Mouse (Mus musculus) liver, postnatal 0 days (tissue): ENCODE data around the gene Gusb. TPM values are rescaled to one million over a fixed set of nuclear protein-coding genes. Genes with fewer than 3 reads are reported as not detected.

Source experiments
- ATAC-seq: fragments of 200-750 bp; cut with Nextera tagmentation; 2 replicates; pipeline ENCODE4 v1.8.0; 2017; ENCODE audit warnings: mild to moderate bottlenecking, moderate library complexity
- DNase-seq: peaks from one replicate; pipeline ENCODE4 v3.0.0-alpha.2; 2016
- H3K27ac ChIP-seq: fragments of 300-500 bp; sonication (generic); 2 replicates; pipeline ENCODE4 v1.5.1; 2014; ENCODE audit warnings: antibody characterized with exemption, moderate library complexity, mild to moderate bottlenecking, low read depth
- H3K27me3 ChIP-seq: fragments of 300-500 bp; sonication (generic); 2 replicates; pipeline ENCODE4 v1.6.1; 2014; ENCODE audit warnings: low read length, control low read depth, mixed read lengths; ENCODE audit not compliant: insufficient read depth
- H3K36me3 ChIP-seq: fragments of 300-500 bp; sonication (generic); replicated peaks from 2 replicates; pipeline ENCODE4 v1.6.1; 2014; ENCODE audit warnings: mild to moderate bottlenecking, control low read depth, low read length, moderate library complexity, mixed read lengths; ENCODE audit not compliant: insufficient read depth
- H3K4me1 ChIP-seq: fragments of 300-500 bp; sonication (generic); 2 replicates; pipeline ENCODE4 v1.6.1; 2014; ENCODE audit warnings: antibody characterized with exemption, mild to moderate bottlenecking, control low read depth; ENCODE audit not compliant: insufficient read depth
- H3K4me2 ChIP-seq: fragments of 300-500 bp; sonication (generic); 2 replicates; pipeline ENCODE4 v1.6.1; 2014; ENCODE audit warnings: low read depth, mild to moderate bottlenecking, low read length, moderate library complexity, mixed read lengths
- H3K4me3 ChIP-seq: fragments of 300-500 bp; sonication (generic); 2 replicates; pipeline ENCODE4 v1.5.1; 2014; ENCODE audit warnings: low read depth, low read length
- H3K9ac ChIP-seq: fragments of 300-500 bp; sonication (generic); replicated peaks from 2 replicates; pipeline ENCODE4 v1.6.1; 2014; ENCODE audit warnings: mild to moderate bottlenecking, moderate library complexity
- H3K9me3 ChIP-seq: fragments of 300-500 bp; sonication (generic); 2 replicates; pipeline ENCODE4 v1.6.1; 2016; ENCODE audit warnings: mild to moderate bottlenecking, control low read depth, low read length, mixed read lengths
- CTCF ChIP-seq: sonication (generic); IDR thresholded peaks from 2 replicates; pipeline ENCODE4 v1.5.1; 2016; ENCODE audit warnings: antibody characterized with exemption, low read depth
- EP300 ChIP-seq: IDR thresholded peaks from 2 replicates; pipeline ENCODE4 v1.6.1; 2016; ENCODE audit warnings: antibody characterized with exemption, low read depth, mild to moderate bottlenecking
- WGBS: fragments of 180-500 bp; shearing (Covaris S2); extraction: QIAGEN DNeasy Blood & Tissue Kit; methylation state at CpG from one replicate; pipeline ENCODE4 v1.1.7; 2014; ENCODE audit not compliant: insufficient replicate concordance; 5-methylcytosine and 5-hydroxymethylcytosine counted together
- polyA plus RNA-seq: library from polyadenylated mRNA; unstranded; fragments of >200 nt; fragmentation: Nextera tagmentation; extraction: Ambion mirVana; gene quantifications from 2 replicates; pipeline ENCODE4 v1.2.1, GENCODE M21; 2015

Gene Gusb
- polyA plus RNA-seq, 1 experiment from 2014 or later, result 29.3 TPM

GRCm38 (mm10) chr5:129997700-129998099 is 5.1 kb downstream of the Gusb start:
- H3K27ac ChIP-seq, result no peak overlapping the region
- no peak overlapping the region for H3K4me3 ChIP-seq
- H3K4me1 ChIP-seq, result peaks cover 15% of the 10 kb centered on the region
- H3K9me3 ChIP-seq, result no peaks in the 10 kb centered on the region
- H3K4me2 ChIP-seq, result no peak overlapping the region
- ATAC-seq (no peak), DNase-seq (no peak)
- H3K27me3 ChIP-seq, result no peaks in the 10 kb centered on the region
- no peak overlapping the region for H3K9ac ChIP-seq
- TF ChIP-seq EP300 (no peak), CTCF (peak; percentile 43)
- H3K36me3 ChIP-seq, result peaks cover 20% of the 10 kb centered on the region
- 71% methylated on average over 19 of the region's 19 CpGs for WGBS

DNA sequence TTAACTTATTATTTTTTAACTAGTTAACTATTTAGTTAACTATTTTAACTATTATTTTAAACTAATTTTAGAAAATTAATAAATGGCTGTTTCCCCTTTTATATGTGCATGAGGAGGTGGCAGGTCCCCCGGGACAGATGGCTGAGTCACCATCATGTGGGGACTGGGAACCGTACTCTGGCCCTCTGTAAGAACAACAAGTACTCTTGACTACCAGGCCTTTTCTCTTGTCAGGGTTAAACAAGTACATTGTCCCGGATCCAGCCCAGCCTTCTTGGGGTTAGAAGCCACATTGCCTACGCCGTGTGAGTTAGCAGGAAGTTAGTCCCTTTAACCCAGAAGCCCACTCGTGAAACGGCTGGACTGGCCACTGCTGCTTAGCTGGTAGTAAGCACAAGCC is 7.9 kb downstream of the Gusb start:
- Histone ChIP-seq H3K27me3 (no peaks in the 10 kb centered on the region), H3K4me2 (no peak overlapping the region), H3K9ac (no peak overlapping the region), H3K4me3 (no peak overlapping the region), H3K9me3 (no peaks in the 10 kb centered on the region), H3K4me1 (peaks cover 5% of the 10 kb centered on the region; the same call in 1 of the 2 replicates), H3K27ac (no peak overlapping the region), H3K36me3 (peaks cover 20% of the 10 kb centered on the region)
- DNase-seq (no peak), ATAC-seq (no peak)
- WGBS, result 85% methylated on average over 7 of the region's 7 CpGs
- TF ChIP-seq CTCF (no peak), EP300 (no peak)

GRCm38 (mm10) chr5:129993374-129993773 is 9.5 kb downstream of the Gusb start:
- no peaks in the 10 kb centered on the region for H3K27me3 ChIP-seq
- no peak overlapping the region for H3K4me3 ChIP-seq
- DNase-seq (no peak), ATAC-seq (peak; percentile 24)
- H3K4me1 ChIP-seq, result peaks cover 5% of the 10 kb centered on the region; the same call in 1 of the 2 replicates
- TF ChIP-seq EP300 (no peak), CTCF (no peak)
- peaks cover 29% of the 10 kb centered on the region for H3K36me3 ChIP-seq
- peak overlapping the region; percentile 33; the same call in 1 of the 2 replicates for H3K4me2 ChIP-seq
- 82% methylated on average over 14 of the region's 14 CpGs for WGBS
- no peak overlapping the region for H3K9ac ChIP-seq
- peak overlapping the region; percentile 2; the same call in 1 of the 2 replicates for H3K27ac ChIP-seq
- no peaks in the 10 kb centered on the region for H3K9me3 ChIP-seq

GRCm38 (mm10) chr5:129991898-129992297 is 11.0 kb downstream of the Gusb start:
- Histone ChIP-seq H3K4me2 (peak overlapping the region; percentile 35; the same call in 1 of the 2 replicates), H3K36me3 (peaks cover 30% of the 10 kb centered on the region), H3K4me3 (no peak overlapping the region), H3K9ac (no peak overlapping the region), H3K9me3 (no peaks in the 10 kb centered on the region), H3K27me3 (no peaks in the 10 kb centered on the region), H3K27ac (no peak overlapping the region), H3K4me1 (peaks cover 5% of the 10 kb centered on the region; the same call in 1 of the 2 replicates)
- ATAC-seq, result peak; percentile 41
- no peak for DNase-seq
- TF ChIP-seq EP300 (no peak), CTCF (no peak)
- 58% methylated on average over 5 of the region's 5 CpGs for WGBS

DNA sequence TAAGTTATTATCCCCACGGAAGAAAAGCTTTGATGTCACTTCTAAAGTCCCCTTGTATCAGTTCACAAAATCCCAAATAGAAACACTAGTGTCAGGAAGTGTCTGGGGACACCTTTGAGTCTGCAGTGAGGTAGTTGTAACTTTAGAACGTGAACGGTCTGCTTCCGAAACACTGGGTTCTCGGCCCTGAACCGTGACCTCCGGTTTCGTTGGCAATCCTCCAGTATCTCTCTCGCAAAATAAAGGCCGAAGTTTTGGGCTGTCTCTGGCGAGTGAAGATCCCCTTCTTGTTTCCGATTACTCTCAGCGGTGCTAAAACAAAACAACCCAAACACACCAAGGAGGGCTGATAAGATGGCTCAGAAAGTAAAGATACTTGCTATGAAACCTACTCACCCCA is 13.5 kb downstream of the Gusb start:
- H3K9ac ChIP-seq, result no peak overlapping the region
- DNase-seq (peak; percentile 33), ATAC-seq (peak; percentile 37; the same call in 1 of the 2 replicates)
- H3K27me3 ChIP-seq, result no peaks in the 10 kb centered on the region
- peaks cover 5% of the 10 kb centered on the region; the same call in 1 of the 2 replicates for H3K4me1 ChIP-seq
- 0 out of 2 replicates have a peak overlapping the region, but pooled peaks have one; percentile 2 for H3K4me2 ChIP-seq
- peaks cover 24% of the 10 kb centered on the region for H3K36me3 ChIP-seq
- WGBS, result 70% methylated on average over 13 of the region's 13 CpGs
- TF ChIP-seq EP300 (no peak), CTCF (no peak)
- peak overlapping the region; percentile 75 for H3K27ac ChIP-seq
- no peak overlapping the region for H3K4me3 ChIP-seq
- H3K9me3 ChIP-seq, result no peaks in the 10 kb centered on the region

DNA sequence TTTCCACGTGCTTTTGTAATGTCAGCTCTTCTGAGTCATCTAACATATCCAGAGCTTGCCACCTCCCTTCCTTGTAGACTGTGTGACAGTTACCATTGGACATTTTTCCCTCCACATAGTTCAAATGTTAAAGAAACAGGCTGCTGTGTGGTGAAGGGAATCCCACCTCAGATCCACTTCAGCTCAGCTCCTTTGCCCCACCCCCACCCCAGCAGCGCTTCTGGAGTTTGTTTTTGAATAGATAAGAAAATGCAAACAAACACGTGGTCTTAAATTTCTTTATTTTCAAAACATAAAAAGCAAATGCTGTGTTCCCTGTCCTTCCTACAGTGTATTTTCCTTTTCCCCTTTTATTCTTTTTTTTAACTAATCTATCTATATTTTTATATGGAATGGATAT is 22.6 kb downstream of the Gusb start:
- WGBS, result 54% methylated on average over 3 of the region's 3 CpGs
- peaks cover 27% of the 10 kb centered on the region for H3K4me1 ChIP-seq
- peak overlapping the region; percentile 7 for H3K4me2 ChIP-seq
- peak; percentile 54 for ATAC-seq
- H3K4me3 ChIP-seq, result no peak overlapping the region
- no peak for TF ChIP-seq CTCF
- TF ChIP-seq EP300, result peak; percentile 36; the same call in 1 of the 2 replicates
- H3K27ac ChIP-seq, result peak overlapping the region; percentile 64
- H3K36me3 ChIP-seq, result peaks cover 5% of the 10 kb centered on the region; the same call in 1 of the 2 replicates
- no peak overlapping the region for H3K9ac ChIP-seq
- H3K27me3 ChIP-seq, result no peaks in the 10 kb centered on the region
- H3K9me3 ChIP-seq, result no peaks in the 10 kb centered on the region
- DNase-seq, result no peak

DNA sequence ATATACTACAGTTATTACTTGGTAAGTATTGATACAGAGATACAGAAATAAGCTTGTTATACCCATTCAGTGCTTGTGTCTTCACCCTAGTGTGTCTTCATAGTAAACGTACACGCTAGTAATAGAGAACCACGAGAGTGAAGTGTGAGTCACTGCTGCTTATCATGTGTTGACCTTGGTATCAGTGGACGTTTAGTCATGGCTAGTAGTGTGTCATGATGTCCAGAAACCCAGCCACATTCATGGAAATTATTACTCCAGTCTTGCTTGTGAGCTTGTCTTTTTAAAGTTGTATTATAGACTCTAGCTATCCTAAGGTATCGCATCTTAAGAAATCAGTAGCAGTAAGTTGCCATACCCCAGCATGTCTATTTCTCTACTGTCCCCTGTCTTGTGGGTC is 24.2 kb downstream of the Gusb start:
- 57% methylated on average over 5 of the region's 5 CpGs for WGBS

More for the DNA sequence above, 24.2 kb downstream of the Gusb start:
- TF ChIP-seq EP300, result no peak
- TF ChIP-seq CTCF, result no peak
- Histone ChIP-seq H3K36me3 (peaks cover 5% of the 10 kb centered on the region; the same call in 1 of the 2 replicates), H3K9ac (no peak overlapping the region), H3K4me1 (peaks cover 38% of the 10 kb centered on the region), H3K9me3 (no peaks in the 10 kb centered on the region), H3K4me3 (no peak overlapping the region), H3K27ac (peak overlapping the region; percentile 64; the same call in 1 of the 2 replicates), H3K27me3 (no peaks in the 10 kb centered on the region), H3K4me2 (no peak overlapping the region)
- ATAC-seq, result peak; percentile 29; the same call in 1 of the 2 replicates
- no peak for DNase-seq
